Mouse (Mus musculus) ES-E14 (cell line): ENCODE data around the gene Mtnr1b. TPM values are rescaled to one million over a fixed set of nuclear protein-coding genes. Genes with fewer than 3 reads are reported as not detected.

Experiments used
- DNase-seq: peaks from one replicate; pipeline ENCODE4 v3.0.0-alpha.2; 2013; ENCODE audit warnings: low read depth, low spot score
- H3K27ac ChIP-seq: 2 replicates; pipeline ENCODE4 v1.5.1; 2012; ENCODE audit warnings: low read depth, mild to moderate bottlenecking, low read length, moderate library complexity, mixed read lengths; ENCODE audit not compliant: poor library complexity, insufficient read depth, severe bottlenecking
- H3K36me3 ChIP-seq: 2 replicates; pipeline ENCODE4 v1.6.1; 2012; ENCODE audit warnings: mild to moderate bottlenecking, low read length, moderate library complexity, mixed read lengths; ENCODE audit not compliant: control insufficient read depth, poor library complexity, insufficient read depth, severe bottlenecking
- H3K4me1 ChIP-seq, 2 experiments: fragments of 150-350 bp in 1 of 2; sonication (generic) in 1 of 2; 2 replicates each; pipeline ENCODE4 v1.6.1; 2012; ENCODE audit warnings: low read length in 2 of 2, mild to moderate bottlenecking in 1 of 2, mixed read lengths in 1 of 2; ENCODE audit not compliant: control insufficient read depth in 2 of 2, insufficient read depth in 2 of 2, poor library complexity in 1 of 2
- H3K4me3 ChIP-seq, 2 experiments: fragments of 150-350 bp in 1 of 2; sonication (generic) in 1 of 2; 2 replicates each; pipeline ENCODE4 v1.5.1; 2012; ENCODE audit warnings: low read length in 2 of 2, low read depth in 1 of 2, mild to moderate bottlenecking in 1 of 2, mixed read lengths in 1 of 2; ENCODE audit not compliant: insufficient read depth in 1 of 2, poor library complexity in 1 of 2, severe bottlenecking in 1 of 2
- H3K9ac ChIP-seq: 2 replicates; pipeline ENCODE4 v1.6.1; 2012; ENCODE audit warnings: low read depth, mild to moderate bottlenecking, low read length, mixed read lengths; ENCODE audit not compliant: poor library complexity, insufficient read depth, severe bottlenecking
- H3K9me3 ChIP-seq: fragments of 150-350 bp; sonication (generic); 2 replicates; pipeline ENCODE4 v1.6.1; 2012; ENCODE audit warnings: low read depth, mild to moderate bottlenecking, low read length; ENCODE audit not compliant: control insufficient read depth, insufficient read depth
- CHD2 ChIP-seq: IDR thresholded peaks from 2 replicates; pipeline ENCODE4 v1.6.1; 2014; ENCODE audit warnings: mild to moderate bottlenecking, low read depth, low read length, inconsistent platforms
- HCFC1 ChIP-seq: IDR thresholded peaks from 2 replicates; pipeline ENCODE4 v1.6.1; 2012; ENCODE audit warnings: low read length, inconsistent platforms, borderline replicate concordance; ENCODE audit not compliant: insufficient read depth
- MAFK ChIP-seq: IDR thresholded peaks from 2 replicates; pipeline ENCODE4 v1.6.1; 2014; ENCODE audit warnings: mild to moderate bottlenecking, low read depth, low read length, inconsistent platforms; ENCODE audit not compliant: insufficient read depth
- ZC3H11A ChIP-seq: IDR thresholded peaks from 2 replicates; pipeline ENCODE4 v1.6.1; 2012; ENCODE audit warnings: low read depth, mild to moderate bottlenecking, inconsistent platforms, low read length, borderline replicate concordance
- ZNF384 ChIP-seq: IDR thresholded peaks from 2 replicates; pipeline ENCODE4 v1.6.1; 2012; ENCODE audit warnings: low read depth, low read length, inconsistent platforms
- in situ Hi-C, 2 experiments: fragments of 600-800 bp; cut with MboI; formaldehyde crosslinking; loops; one replicate each; pipeline ENCODE4 v1.15.1; 2025; ENCODE audit warnings: low sequenced_read_pairs in 2 of 2, inconsistent platforms in 1 of 2; ENCODE audit not compliant: unreplicated experiment in 2 of 2
- total RNA-seq: library from RNA; depleted of rRNA; stranded (reverse); fragments of 300-350 nt; gene quantifications from 2 replicates; pipeline ENCODE4 v1.2.3, GENCODE M21; 2012

The Mtnr1b gene
- total RNA-seq, 1 experiment = not detected

- Histone ChIP-seq H3K9me3 (no peaks in the 10 kb centered on the region), H3K4me3 (no peak overlapping the region), H3K4me1 (no peaks in the 10 kb centered on the region), H3K36me3 (no peaks in the 10 kb centered on the region), H3K9ac (no peak overlapping the region), H3K27ac (no peak overlapping the region)
- TF ChIP-seq MAFK = no peak
- TF ChIP-seq CHD2 = no peak
- TF ChIP-seq HCFC1 = no peak
- no peak for TF ChIP-seq ZNF384
- TF ChIP-seq ZC3H11A = no peak
- DNase-seq = no peak
- in situ Hi-C loops = no loop called here
Measured at GRCm38 (mm10) chr9:15909397-15910113, 35.2 kb upstream of the Mtnr1b start.

- no peak for DNase-seq
- in situ Hi-C loops = no loop called here
- Histone ChIP-seq H3K4me1 (no peaks in the 10 kb centered on the region), H3K27ac (no peak overlapping the region), H3K9me3 (no peaks in the 10 kb centered on the region), H3K4me3 (no peak overlapping the region), H3K36me3 (no peaks in the 10 kb centered on the region), H3K9ac (no peak overlapping the region)
- TF ChIP-seq ZC3H11A = no peak
- TF ChIP-seq ZNF384 = no peak
- no peak for TF ChIP-seq CHD2
- no peak for TF ChIP-seq MAFK
- TF ChIP-seq HCFC1 = no peak
Measured at GRCm38 (mm10) chr9:15903948-15904750, 29.8 kb upstream of the Mtnr1b start.

- no peak overlapping the region for H3K9ac ChIP-seq
- H3K9me3 ChIP-seq = no peaks in the 10 kb centered on the region
- no peak overlapping the region for H3K4me3 ChIP-seq
- H3K27ac ChIP-seq = no peak overlapping the region
- H3K36me3 ChIP-seq = no peaks in the 10 kb centered on the region
- no peak for DNase-seq
- in situ Hi-C loops = no loop called here
- no peaks in the 10 kb centered on the region for H3K4me1 ChIP-seq
- TF ChIP-seq ZC3H11A (no peak), MAFK (no peak), CHD2 (no peak), ZNF384 (no peak), HCFC1 (no peak)
Measured at GRCm38 (mm10) chr9:15898112-15898511, 23.8 kb upstream of the Mtnr1b start.

GRCm38 (mm10) chr9:15886756-15887155 is 12.4 kb upstream of the Mtnr1b start:
- in situ Hi-C loops = no loop called here
- H3K36me3 ChIP-seq = no peaks in the 10 kb centered on the region
- no peak overlapping the region for H3K27ac ChIP-seq
- no peak overlapping the region for H3K9ac ChIP-seq
- no peaks in the 10 kb centered on the region for H3K9me3 ChIP-seq
- DNase-seq = no peak
- no peak overlapping the region for H3K4me3 ChIP-seq
- TF ChIP-seq MAFK = no peak
- no peak for TF ChIP-seq CHD2
- TF ChIP-seq ZNF384 = no peak
- TF ChIP-seq ZC3H11A = no peak
- no peak for TF ChIP-seq HCFC1
- H3K4me1 ChIP-seq = no peaks in the 10 kb centered on the region
